Mouse (Mus musculus) hindbrain, postnatal 0 days (tissue): Measurements from ENCODE around the gene 1700066M21Rik. TPM values are rescaled to one million over a fixed set of nuclear protein-coding genes. Genes with fewer than 3 reads are reported as not detected.

Experiments
- ATAC-seq: fragments of 200-750 bp; cut with Nextera tagmentation; 2 replicates; pipeline ENCODE4 v1.8.0; 2017; ENCODE audit warnings: mild to moderate bottlenecking, moderate TSS enrichment, moderate library complexity
- DNase-seq: peaks from one replicate; pipeline ENCODE4 v3.0.0-alpha.2; 2015; ENCODE audit warnings: low spot score
- H3K27ac ChIP-seq: fragments of 300-500 bp; sonication (generic); 2 replicates; pipeline ENCODE4 v1.5.1; 2014; ENCODE audit warnings: mild to moderate bottlenecking
- H3K27me3 ChIP-seq: fragments of 300-500 bp; sonication (generic); 2 replicates; pipeline ENCODE4 v1.6.1; 2014; ENCODE audit warnings: low read length, mixed read lengths; ENCODE audit not compliant: insufficient read depth
- H3K36me3 ChIP-seq: fragments of 300-500 bp; sonication (generic); 2 replicates; pipeline ENCODE4 v1.6.1; 2014; ENCODE audit warnings: low read length, mixed read lengths; ENCODE audit not compliant: insufficient read depth
- H3K4me1 ChIP-seq: fragments of 300-500 bp; sonication (generic); 2 replicates; pipeline ENCODE4 v1.6.1; 2014; ENCODE audit warnings: antibody characterized with exemption, low read length, mixed read lengths; ENCODE audit not compliant: insufficient read depth
- H3K4me2 ChIP-seq: fragments of 300-500 bp; sonication (generic); 2 replicates; pipeline ENCODE4 v1.6.1; 2014; ENCODE audit warnings: low read depth, mild to moderate bottlenecking, low read length, moderate library complexity, mixed read lengths
- H3K4me3 ChIP-seq: fragments of 300-500 bp; sonication (generic); 2 replicates; pipeline ENCODE4 v1.5.1; 2014; ENCODE audit warnings: low read length
- H3K9ac ChIP-seq: fragments of 300-500 bp; sonication (generic); replicated peaks from 2 replicates; pipeline ENCODE4 v1.6.1; 2014; ENCODE audit warnings: mild to moderate bottlenecking, low read length, moderate library complexity, mixed read lengths
- H3K9me3 ChIP-seq: fragments of 300-500 bp; sonication (generic); 2 replicates; pipeline ENCODE4 v1.6.1; 2016; ENCODE audit warnings: low read length, mixed read lengths
- CTCF ChIP-seq: IDR thresholded peaks from 2 replicates; pipeline ENCODE4 v1.5.1; 2016; ENCODE audit warnings: antibody characterized with exemption, control low read depth, low read depth
- WGBS: fragments of 180-500 bp; shearing (Covaris S2); extraction: QIAGEN DNeasy Blood & Tissue Kit; methylation state at CpG from one replicate; pipeline ENCODE4 v1.1.7; 2014; 5-methylcytosine and 5-hydroxymethylcytosine counted together
- polyA plus RNA-seq: library from polyadenylated mRNA; unstranded; fragments of >200 nt; fragmentation: Nextera tagmentation; extraction: Ambion mirVana; gene quantifications from 2 replicates; pipeline ENCODE4 v1.2.1, GENCODE M21; 2015
- total RNA-seq: library from RNA; depleted of rRNA; stranded (reverse); fragments of >200 nt; gene quantifications from 2 replicates; pipeline ENCODE4 v1.2.3, GENCODE M21; 2014

Gene 1700066M21Rik
- total and polyA plus RNA-seq, 2 experiments from 2014 or later: 20.3 to 23.7 TPM

- DNase-seq: no peak
- Histone ChIP-seq H3K27me3 (no peaks in the 10 kb centered on the region), H3K4me1 (no peaks in the 10 kb centered on the region; the same call in none of the 2 replicates), H3K9me3 (no peaks in the 10 kb centered on the region), H3K36me3 (peaks cover 20% of the 10 kb centered on the region; the same call in 1 of the 2 replicates), H3K9ac (no peak overlapping the region), H3K27ac (no peak overlapping the region), H3K4me3 (no peak overlapping the region), H3K4me2 (no peak overlapping the region)
- 92% methylated on average over 4 of the region's 4 CpGs for WGBS
- no peak for ATAC-seq
- no peak for TF ChIP-seq CTCF
Measured at GRCm38 (mm10) chr1:57390993-57391790, 13.8 kb downstream of the 1700066M21Rik start.

GRCm38 (mm10) chr1:57392417-57392816 is 15.0 kb downstream of the 1700066M21Rik start:
- no peak overlapping the region for H3K9ac ChIP-seq
- DNase-seq: no peak
- H3K4me3 ChIP-seq: no peak overlapping the region
- ATAC-seq: no peak
- no peak overlapping the region for H3K27ac ChIP-seq
- no peak for TF ChIP-seq CTCF
- 83% methylated on average over 4 of the region's 4 CpGs for WGBS
- H3K36me3 ChIP-seq: peaks cover 22% of the 10 kb centered on the region; the same call in 1 of the 2 replicates
- no peaks in the 10 kb centered on the region for H3K9me3 ChIP-seq
- no peak overlapping the region for H3K4me2 ChIP-seq
- no peaks in the 10 kb centered on the region for H3K27me3 ChIP-seq
- no peaks in the 10 kb centered on the region; the same call in 1 of the 2 replicates for H3K4me1 ChIP-seq

GRCm38 (mm10) chr1:57394051-57394450 is 16.6 kb downstream of the 1700066M21Rik start:
- H3K9me3 ChIP-seq: no peaks in the 10 kb centered on the region
- 64% methylated on average over 3 of the region's 3 CpGs for WGBS
- TF ChIP-seq CTCF: peak; percentile 84
- no peak overlapping the region for H3K4me3 ChIP-seq
- DNase-seq: peak; percentile 71
- no peaks in the 10 kb centered on the region for H3K27me3 ChIP-seq
- H3K27ac ChIP-seq: no peak overlapping the region
- H3K4me1 ChIP-seq: no peaks in the 10 kb centered on the region
- no peak overlapping the region for H3K4me2 ChIP-seq
- peaks cover 22% of the 10 kb centered on the region; the same call in 1 of the 2 replicates for H3K36me3 ChIP-seq
- no peak overlapping the region for H3K9ac ChIP-seq
- no peak for ATAC-seq

GRCm38 (mm10) chr1:57400321-57400720 is 22.9 kb downstream of the 1700066M21Rik start:
- 83% methylated on average over 2 of the region's 2 CpGs for WGBS
- Histone ChIP-seq H3K4me3 (no peak overlapping the region), H3K9me3 (no peaks in the 10 kb centered on the region), H3K4me1 (no peaks in the 10 kb centered on the region), H3K27ac (no peak overlapping the region), H3K9ac (no peak overlapping the region), H3K4me2 (no peak overlapping the region), H3K36me3 (peaks cover 10% of the 10 kb centered on the region; the same call in 1 of the 2 replicates), H3K27me3 (no peaks in the 10 kb centered on the region)
- ATAC-seq: no peak
- no peak for TF ChIP-seq CTCF
- DNase-seq: no peak

- Histone ChIP-seq H3K36me3 (peaks cover 10% of the 10 kb centered on the region; the same call in 1 of the 2 replicates), H3K27me3 (no peaks in the 10 kb centered on the region), H3K27ac (no peak overlapping the region), H3K9ac (no peak overlapping the region), H3K4me3 (no peak overlapping the region), H3K9me3 (no peaks in the 10 kb centered on the region), H3K4me1 (no peaks in the 10 kb centered on the region), H3K4me2 (no peak overlapping the region)
- WGBS: 94% methylated on average over 2 of the region's 2 CpGs
- DNase-seq: no peak
- no peak for TF ChIP-seq CTCF
- no peak for ATAC-seq
Measured at GRCm38 (mm10) chr1:57400877-57401276, 23.5 kb downstream of the 1700066M21Rik start.

- DNase-seq (no peak), ATAC-seq (no peak)
- Histone ChIP-seq H3K4me2 (no peak overlapping the region), H3K27ac (no peak overlapping the region), H3K4me1 (no peaks in the 10 kb centered on the region), H3K27me3 (no peaks in the 10 kb centered on the region), H3K9ac (no peak overlapping the region), H3K4me3 (no peak overlapping the region), H3K9me3 (no peaks in the 10 kb centered on the region), H3K36me3 (peaks cover 7% of the 10 kb centered on the region; the same call in 1 of the 2 replicates)
- WGBS: 90% methylated on average over 5 of the region's 5 CpGs
- no peak for TF ChIP-seq CTCF
Measured at GRCm38 (mm10) chr1:57402116-57402515, 24.7 kb downstream of the 1700066M21Rik start.
